ENCODE assay signal across 20 mouse cellular contexts in genomic region chr9:71220401-71220800, GRCm38 (mm10). TPM values are rescaled to one million over a fixed set of nuclear protein-coding genes. Genes with fewer than 3 reads are reported as not detected.
"Had no signal": no experiment of that assay in that cellular context is flagged by ENCODE, and none has a peak within 500 bp of the region (broad histone marks: within the 10 kb centered on the region; RNA-seq: fewer than 3 reads in every experiment).

No protein-coding gene starts in this region.

- DNase-seq: gastrocnemius, adult 2 months; gastrocnemius, postnatal 10 days; gastrocnemius, postnatal 25 days; heart, adult 2 months; heart, postnatal 10 days; heart, postnatal 4 days; kidney, adult 18-20 months; kidney, adult 8-10 months; kidney, postnatal 10 days; kidney, postnatal 25 days; kidney, postnatal 4 days; liver; liver, embryonic 13.5 days; liver, postnatal 0 days had no signal

- ATAC-seq: hindbrain, embryonic 16.5 days; inflammation-experienced regulatory T-cells, adult 6 months; intestine, embryonic 15.5 days; intestine, postnatal 0 days; liver, postnatal 0 days had no signal

RNA-seq across cellular contexts. Expression of gene Aldh1a2, which starts 4.8 kb away (rescaled TPM):
- total RNA-seq: granulocyte monocyte progenitor cell, adult 5-6 weeks had no signal

RNA-seq across cellular contexts. Expression of gene Aqp9, which starts 51.9 kb away (rescaled TPM):
- total RNA-seq: gastrocnemius, adult 2 months had no signal
- polyA plus RNA-seq: hindbrain, embryonic 12.5 days; inflammation-experienced regulatory T-cells, adult 6 months had no signal
